Mouse (Mus musculus) heart, adult 2 months (tissue): ENCODE results near the gene Slc2a1. TPM values are rescaled to one million over a fixed set of nuclear protein-coding genes. Genes with fewer than 3 reads are reported as not detected.
A peak's percentile ranks its signal among the peaks of the same experiment; 100 is the strongest.

Source experiments
- DNase-seq, 2 experiments: peaks; one replicate each; pipeline ENCODE4 v3.0.0; 2021
- H3K27ac ChIP-seq: fragments of 200-600 bp; 2 replicates; pipeline ENCODE4 v1.8.1; 2022
- H3K27me3 ChIP-seq: fragments of 200-500 bp; 2 replicates; pipeline ENCODE4 v1.6.1; 2012; ENCODE audit warnings: mild to moderate bottlenecking, low read length, inconsistent platforms, mixed read lengths; ENCODE audit not compliant: control insufficient read depth, insufficient read depth
- H3K36me3 ChIP-seq: fragments of 200-500 bp; 2 replicates; pipeline ENCODE4 v1.6.1; 2012; ENCODE audit warnings: low read length, inconsistent platforms; ENCODE audit not compliant: control insufficient read depth, insufficient read depth
- H3K4me1 ChIP-seq: fragments of 200-500 bp; 2 replicates; pipeline ENCODE4 v1.6.1; 2011; ENCODE audit warnings: low read length; ENCODE audit not compliant: control insufficient read depth, insufficient read depth
- H3K4me3 ChIP-seq: fragments of 200-600 bp; 2 replicates; pipeline ENCODE4 v1.8.1; 2022
- H3K79me2 ChIP-seq: fragments of 200-500 bp; replicated peaks from 2 replicates; pipeline ENCODE4 v1.6.1; 2012; ENCODE audit warnings: mild to moderate bottlenecking, inconsistent platforms, low read length, moderate library complexity, mixed read lengths; ENCODE audit not compliant: control insufficient read depth, insufficient read depth
- H3K9ac ChIP-seq: fragments of 200-500 bp; 2 replicates; pipeline ENCODE4 v1.6.1; 2012; ENCODE audit warnings: low read depth, mild to moderate bottlenecking, control low read depth, inconsistent platforms, low read length, mixed read lengths
- CTCF ChIP-seq: fragments of 200-600 bp; IDR thresholded peaks from 2 replicates; pipeline ENCODE4 v1.8.1; 2022; ENCODE audit warnings: antibody characterized with exemption, mild to moderate bottlenecking, moderate library complexity
- EP300 ChIP-seq: fragments of 200-500 bp; IDR thresholded peaks from 2 replicates; pipeline ENCODE4 v1.6.1; 2011; ENCODE audit warnings: low read depth, low read length, control low read depth; ENCODE audit not compliant: insufficient read depth
- POLR2A ChIP-seq: fragments of 200-500 bp; IDR thresholded peaks from 2 replicates; pipeline ENCODE4 v1.6.1; 2011; ENCODE audit warnings: mild to moderate bottlenecking, low read depth, low read length, control low read depth; ENCODE audit not compliant: insufficient read depth
- whole genome bisulfite sequencing: fragments of 180-500 bp; shearing (Covaris S2); methylation state at CpG from one replicate; pipeline ENCODE4 v1.1.7; 2018; 5-methylcytosine and 5-hydroxymethylcytosine counted together
- intact Hi-C: fragments of 180-260 bp; cut with DNase I; formaldehyde crosslinking; loops from one replicate; pipeline ENCODE4 v1.15.1; 2025
- polyA plus RNA-seq: library from polyadenylated mRNA; depleted of rRNA; stranded (reverse); fragments of >200 nt; gene quantifications from 2 replicates; pipeline ENCODE4 v1.2.3, GENCODE M21; 2012
- total RNA-seq, 2 experiments: library from RNA; stranded (reverse); gene quantifications; 2 replicates each; pipeline ENCODE4 v1.2.3; 2021

Gene Slc2a1
- total and polyA plus RNA-seq, 3 experiments, result 8.9 to 18.9 (median 16.6) TPM

- no peaks in the 10 kb centered on the region for H3K36me3 ChIP-seq
- H3K79me2 ChIP-seq, result no peaks in the 10 kb centered on the region
- H3K27ac ChIP-seq, result no peak overlapping the region
- 48% methylated on average over 7 of the region's 7 CpGs for WGBS
- H3K4me3 ChIP-seq, result no peak overlapping the region
- DNase-seq, result no peak
- H3K27me3 ChIP-seq, result no peaks in the 10 kb centered on the region
- H3K9ac ChIP-seq, result no peak overlapping the region
- TF ChIP-seq EP300, result no peak
- TF ChIP-seq POLR2A, result no peak
- TF ChIP-seq CTCF, result no peak
- H3K4me1 ChIP-seq, result no peaks in the 10 kb centered on the region; the same call in 1 of the 2 replicates
- intact Hi-C loops, result no loop called here
These were observed 57.4 kb downstream of the Slc2a1 start for GRCm38 (mm10) chr4:119165916-119166315.

GRCm38 (mm10) chr4:119167068-119167467 lies 58.6 kb downstream of the Slc2a1 start:
- no peaks in the 10 kb centered on the region for H3K36me3 ChIP-seq
- DNase-seq, result no peak
- no peak overlapping the region for H3K9ac ChIP-seq
- no peaks in the 10 kb centered on the region for H3K27me3 ChIP-seq
- intact Hi-C loops, result no loop called here
- 89% methylated on average over 4 of the region's 4 CpGs for WGBS
- no peaks in the 10 kb centered on the region; the same call in 1 of the 2 replicates for H3K4me1 ChIP-seq
- H3K79me2 ChIP-seq, result 0 out of 2 replicates have a peak, but pooled peaks cover 1% of the 10 kb centered on the region
- H3K27ac ChIP-seq, result no peak overlapping the region
- H3K4me3 ChIP-seq, result no peak overlapping the region
- TF ChIP-seq EP300 (no peak), CTCF (no peak), POLR2A (no peak)

GRCm38 (mm10) chr4:119167663-119168062 lies 59.2 kb downstream of the Slc2a1 start:
- peak; percentile 73 to 76 for DNase-seq
- WGBS, result 5% methylated on average over 4 of the region's 4 CpGs

GRCm38 (mm10) chr4:119172919-119173650 lies 64.6 kb downstream of the Slc2a1 start:
- no peaks in the 10 kb centered on the region for H3K36me3 ChIP-seq
- DNase-seq, result no peak
- 27% methylated on average over 18 of the region's 18 CpGs for WGBS
- no peaks in the 10 kb centered on the region for H3K27me3 ChIP-seq
- intact Hi-C loops, result loop anchor here (5.0 to 10.0 kb wide), 2 partner anchors 61 to 548 kb away; partner anchors contain the start of genes Cfap57 and Ebna1bp2
- H3K79me2 ChIP-seq, result 0 out of 2 replicates have a peak, but pooled peaks cover 1% of the 10 kb centered on the region
- peak overlapping the region; percentile 85 for H3K9ac ChIP-seq
- peak overlapping the region; percentile 89 for H3K27ac ChIP-seq
- TF ChIP-seq POLR2A (no peak), EP300 (no peak), CTCF (no peak)
- H3K4me1 ChIP-seq, result peaks cover 6% of the 10 kb centered on the region
- H3K4me3 ChIP-seq, result peak overlapping the region; percentile 92

More at GRCm38 (mm10) chr4:119167663-119168062, 59.2 kb downstream of the Slc2a1 start:
- no peak overlapping the region for H3K4me3 ChIP-seq
- intact Hi-C loops, result loop anchor here (1.0 kb wide), 1 partner anchor 162 kb away; no protein-coding TSS in a partner anchor
- H3K36me3 ChIP-seq, result no peaks in the 10 kb centered on the region
- TF ChIP-seq CTCF (peak; percentile 94), POLR2A (no peak), EP300 (peak; percentile 60; the same call in 1 of the 2 replicates)
- no peak overlapping the region for H3K27ac ChIP-seq
- H3K4me1 ChIP-seq, result no peaks in the 10 kb centered on the region; the same call in 1 of the 2 replicates
- 0 out of 2 replicates have a peak, but pooled peaks cover 1% of the 10 kb centered on the region for H3K79me2 ChIP-seq
- no peaks in the 10 kb centered on the region for H3K27me3 ChIP-seq
- H3K9ac ChIP-seq, result no peak overlapping the region

- DNase-seq, result peak; percentile 93 to 96
- no peak for TF ChIP-seq EP300
- TF ChIP-seq POLR2A, result peak; percentile 90
- Histone ChIP-seq H3K27me3 (no peaks in the 10 kb centered on the region), H3K79me2 (0 out of 2 replicates have a peak, but pooled peaks cover 1% of the 10 kb centered on the region), H3K4me3 (peak within 1 kb of the TSS; percentile 92), H3K9ac (peak within 1 kb of the TSS; percentile 85), H3K27ac (peak within 1 kb of the TSS; percentile 89), H3K4me1 (peaks cover 8% of the 10 kb centered on the region), H3K36me3 (no peaks in the 10 kb centered on the region)
- WGBS, result under 1% methylated on average over 39 of the region's 40 CpGs
- intact Hi-C loops, result loop anchor here (5.0 to 10.0 kb wide), 2 partner anchors 62 to 549 kb away; partner anchors contain the start of genes Cfap57 and Ebna1bp2
These were observed 65.4 kb downstream of the Slc2a1 start, which contains the start of gene Zfp691 for GRCm38 (mm10) chr4:119173851-119174453. Gene Zfp691, minus strand, starts transcription at chr4:119174195.
